Mouse (Mus musculus) forebrain, postnatal 0 days (tissue): ENCODE results near the gene Kcnj5. TPM values are rescaled to one million over a fixed set of nuclear protein-coding genes. Genes with fewer than 3 reads are reported as not detected.

Experiments
- ATAC-seq: fragments of 200-750 bp; cut with Nextera tagmentation; 2 replicates; pipeline ENCODE4 v1.8.0; 2017; ENCODE audit warnings: mild to moderate bottlenecking, moderate library complexity
- DNase-seq: peaks from one replicate; pipeline ENCODE4 v3.0.0-alpha.2; 2015
- H3K27ac ChIP-seq: fragments of 300-500 bp; sonication (generic); 2 replicates; pipeline ENCODE4 v1.5.1; 2014; ENCODE audit warnings: low read depth, mild to moderate bottlenecking, antibody characterized with exemption, low read length, moderate library complexity, mixed read lengths
- H3K27me3 ChIP-seq: fragments of 300-500 bp; sonication (generic); 2 replicates; pipeline ENCODE4 v1.6.1; 2014; ENCODE audit warnings: mild to moderate bottlenecking, low read length, mixed read lengths; ENCODE audit not compliant: insufficient read depth
- H3K36me3 ChIP-seq: fragments of 300-500 bp; sonication (generic); 2 replicates; pipeline ENCODE4 v1.6.1; 2014; ENCODE audit warnings: mild to moderate bottlenecking, moderate library complexity; ENCODE audit not compliant: insufficient read depth
- H3K4me1 ChIP-seq: fragments of 300-500 bp; sonication (generic); 2 replicates; pipeline ENCODE4 v1.6.1; 2014; ENCODE audit warnings: antibody characterized with exemption; ENCODE audit not compliant: insufficient read depth
- H3K4me2 ChIP-seq: fragments of 300-500 bp; sonication (generic); 2 replicates; pipeline ENCODE4 v1.6.1; 2014; ENCODE audit warnings: low read depth, mild to moderate bottlenecking, moderate library complexity
- H3K4me3 ChIP-seq: fragments of 300-500 bp; sonication (generic); 2 replicates; pipeline ENCODE4 v1.5.1; 2014; ENCODE audit warnings: low read depth, low read length, mixed read lengths
- H3K9ac ChIP-seq: fragments of 300-500 bp; sonication (generic); 2 replicates; pipeline ENCODE4 v1.6.1; 2014; ENCODE audit warnings: mild to moderate bottlenecking
- H3K9me3 ChIP-seq: fragments of 300-500 bp; sonication (generic); 2 replicates; pipeline ENCODE4 v1.6.1; 2016; ENCODE audit warnings: low read length
- CTCF ChIP-seq: sonication (generic); IDR thresholded peaks from 2 replicates; pipeline ENCODE4 v1.5.1; 2016; ENCODE audit warnings: antibody characterized with exemption, control low read depth, low read depth
- WGBS: fragments of 180-500 bp; shearing (Covaris S2); extraction: QIAGEN DNeasy Blood & Tissue Kit; methylation state at CpG from one replicate; pipeline ENCODE4 v1.1.7; 2014; 5-methylcytosine and 5-hydroxymethylcytosine counted together
- polyA plus RNA-seq: library from polyadenylated mRNA; unstranded; fragments of >200 nt; fragmentation: Nextera tagmentation; extraction: Ambion mirVana; gene quantifications from 2 replicates; pipeline ENCODE4 v1.2.1, GENCODE M21; 2015
- total RNA-seq: library from RNA; depleted of rRNA; stranded (reverse); fragments of >200 nt; gene quantifications from 2 replicates; pipeline ENCODE4 v1.2.3, GENCODE M21; 2014

The Kcnj5 gene
- total and polyA plus RNA-seq, 2 experiments from 2014 or later = 0.88 to 2.8 TPM

- Histone ChIP-seq H3K4me2 (no peak overlapping the region), H3K9me3 (no peaks in the 10 kb centered on the region), H3K4me1 (peaks cover 7% of the 10 kb centered on the region; the same call in 1 of the 2 replicates), H3K27ac (no peak overlapping the region), H3K36me3 (no peaks in the 10 kb centered on the region), H3K27me3 (peaks cover 19% of the 10 kb centered on the region), H3K9ac (no peak overlapping the region), H3K4me3 (no peak overlapping the region)
- DNase-seq = no peak
- TF ChIP-seq CTCF = no peak
- ATAC-seq = no peak
- 59% methylated on average over 8 of the region's 8 CpGs for WGBS
Measured at GRCm38 (mm10) chr9:32348096-32348495, 3.9 kb upstream of the Kcnj5 start.

- H3K27me3 ChIP-seq = peaks cover 32% of the 10 kb centered on the region
- H3K9ac ChIP-seq = peak overlapping the region; percentile 44
- ATAC-seq (peak; percentile 45; the same call in 1 of the 2 replicates), DNase-seq (peak; percentile 23)
- no peaks in the 10 kb centered on the region for H3K36me3 ChIP-seq
- H3K27ac ChIP-seq = no peak overlapping the region
- no peaks in the 10 kb centered on the region for H3K9me3 ChIP-seq
- 1% methylated on average over 21 of the region's 21 CpGs for WGBS
- H3K4me3 ChIP-seq = peak overlapping the region; percentile 37
- H3K4me1 ChIP-seq = peaks cover 7% of the 10 kb centered on the region; the same call in 1 of the 2 replicates
- TF ChIP-seq CTCF = no peak
- peak overlapping the region; percentile 69 for H3K4me2 ChIP-seq
Measured at GRCm38 (mm10) chr9:32344489-32344888, 339 bp upstream of the Kcnj5 start.

GRCm38 (mm10) chr9:32342929-32343328 lies 1.2 kb downstream of the Kcnj5 start:
- H3K27me3 ChIP-seq = peaks cover 32% of the 10 kb centered on the region

GRCm38 (mm10) chr9:32340831-32341230 lies 3.3 kb downstream of the Kcnj5 start:
- Histone ChIP-seq H3K36me3 (no peaks in the 10 kb centered on the region), H3K27ac (no peak overlapping the region), H3K9me3 (no peaks in the 10 kb centered on the region), H3K4me2 (no peak overlapping the region), H3K27me3 (peaks cover 30% of the 10 kb centered on the region), H3K4me3 (no peak overlapping the region), H3K9ac (no peak overlapping the region), H3K4me1 (peaks cover 7% of the 10 kb centered on the region; the same call in 1 of the 2 replicates)
- TF ChIP-seq CTCF = no peak
- DNase-seq (no peak), ATAC-seq (no peak)
- 70% methylated on average over 5 of the region's 5 CpGs for WGBS

More at GRCm38 (mm10) chr9:32342929-32343328, 1.2 kb downstream of the Kcnj5 start:
- 17% methylated on average over 8 of the region's 8 CpGs for WGBS
- no peak for DNase-seq
- Histone ChIP-seq H3K4me3 (no peak overlapping the region), H3K27ac (no peak overlapping the region), H3K9me3 (no peaks in the 10 kb centered on the region), H3K9ac (no peak overlapping the region), H3K4me1 (peaks cover 7% of the 10 kb centered on the region; the same call in 1 of the 2 replicates), H3K4me2 (no peak overlapping the region), H3K36me3 (no peaks in the 10 kb centered on the region)
- no peak for TF ChIP-seq CTCF
- ATAC-seq = no peak

DNA sequence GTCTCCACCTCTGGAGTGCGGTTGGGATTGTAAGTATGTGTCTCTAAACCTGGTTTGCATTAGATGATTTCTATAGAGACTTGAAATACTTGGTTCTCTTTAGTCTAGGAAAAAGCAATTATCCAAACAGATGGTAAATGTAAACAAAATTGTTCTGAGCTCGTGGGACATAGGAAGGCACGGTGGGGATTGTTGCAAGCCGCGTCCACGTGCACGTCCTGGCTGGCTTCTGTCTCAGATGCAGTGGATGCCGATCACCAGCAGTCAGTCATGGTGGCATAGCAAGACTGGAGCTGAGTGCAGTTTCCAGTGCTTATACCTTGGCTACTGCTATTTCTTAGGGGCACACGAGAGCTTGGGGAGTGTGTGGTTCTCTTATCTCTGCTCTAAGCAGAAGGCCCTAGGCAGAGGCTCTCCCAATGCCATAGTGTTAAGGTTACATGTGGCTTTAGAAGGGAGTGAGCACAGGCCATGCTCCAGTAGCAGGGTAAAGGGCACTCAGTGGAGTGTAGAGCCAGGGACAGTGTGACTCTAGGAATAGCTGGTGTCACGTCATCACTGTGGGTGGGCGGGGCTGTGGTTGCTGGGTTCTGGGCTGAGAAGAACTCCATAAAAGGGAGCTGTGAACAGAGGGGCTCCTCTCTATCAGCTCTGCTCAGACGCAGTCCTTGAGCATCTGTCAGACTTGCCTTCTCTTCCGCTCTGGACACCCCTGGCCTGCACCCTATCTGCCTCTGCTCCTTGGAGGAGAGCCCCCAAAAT lies 8.6 kb downstream of the Kcnj5 start:
- ATAC-seq = no peak

GRCm38 (mm10) chr9:32331162-32331561 lies 13.0 kb downstream of the Kcnj5 start:
- WGBS = 50% methylated on average over 5 of the region's 5 CpGs
- no peak for ATAC-seq
- no peaks in the 10 kb centered on the region for H3K9me3 ChIP-seq

More for the DNA sequence above, 8.6 kb downstream of the Kcnj5 start:
- Histone ChIP-seq H3K4me2 (no peak overlapping the region), H3K4me1 (no peaks in the 10 kb centered on the region), H3K4me3 (no peak overlapping the region), H3K9me3 (no peaks in the 10 kb centered on the region), H3K27ac (no peak overlapping the region), H3K36me3 (no peaks in the 10 kb centered on the region), H3K27me3 (no peaks in the 10 kb centered on the region), H3K9ac (no peak overlapping the region)
- no peak for TF ChIP-seq CTCF
- WGBS = 83% methylated on average over 13 of the region's 13 CpGs
- no peak for DNase-seq

DNA sequence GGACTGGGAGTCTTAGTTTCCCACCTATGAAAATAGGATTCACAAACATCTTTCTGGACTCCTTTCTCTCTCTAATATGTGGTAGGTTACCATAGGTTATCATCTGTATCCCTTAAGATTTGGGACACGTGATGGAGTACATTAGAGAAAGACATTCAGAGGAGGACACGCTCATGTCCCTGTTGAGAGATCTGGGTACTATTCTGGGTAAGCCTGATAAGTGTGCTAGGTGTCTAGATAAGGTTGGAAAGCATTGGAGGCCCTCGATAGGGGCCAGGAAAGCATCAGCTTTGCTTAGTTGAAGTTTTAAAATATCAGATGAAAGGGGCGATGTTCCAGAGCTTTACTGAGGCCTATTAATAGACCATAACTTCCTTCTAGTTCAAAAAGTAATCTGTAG lies 15.4 kb downstream of the Kcnj5 start:
- Histone ChIP-seq H3K4me2 (no peak overlapping the region), H3K36me3 (no peaks in the 10 kb centered on the region), H3K9me3 (no peaks in the 10 kb centered on the region), H3K27ac (no peak overlapping the region), H3K27me3 (no peaks in the 10 kb centered on the region; the same call in 1 of the 2 replicates), H3K4me1 (no peaks in the 10 kb centered on the region), H3K4me3 (no peak overlapping the region), H3K9ac (no peak overlapping the region)
- 96% methylated on average over 4 of the region's 4 CpGs for WGBS
- DNase-seq (no peak), ATAC-seq (no peak)
- TF ChIP-seq CTCF = no peak

More at GRCm38 (mm10) chr9:32331162-32331561, 13.0 kb downstream of the Kcnj5 start:
- H3K9ac ChIP-seq = no peak overlapping the region
- H3K4me2 ChIP-seq = no peak overlapping the region
- no peak overlapping the region for H3K27ac ChIP-seq
- no peak overlapping the region for H3K4me3 ChIP-seq
- DNase-seq = no peak
- no peaks in the 10 kb centered on the region for H3K27me3 ChIP-seq
- H3K36me3 ChIP-seq = no peaks in the 10 kb centered on the region
- H3K4me1 ChIP-seq = no peaks in the 10 kb centered on the region
- no peak for TF ChIP-seq CTCF
